Comparison of ENCODE assay signal across 14 mouse cellular contexts in the genomic region with DNA sequence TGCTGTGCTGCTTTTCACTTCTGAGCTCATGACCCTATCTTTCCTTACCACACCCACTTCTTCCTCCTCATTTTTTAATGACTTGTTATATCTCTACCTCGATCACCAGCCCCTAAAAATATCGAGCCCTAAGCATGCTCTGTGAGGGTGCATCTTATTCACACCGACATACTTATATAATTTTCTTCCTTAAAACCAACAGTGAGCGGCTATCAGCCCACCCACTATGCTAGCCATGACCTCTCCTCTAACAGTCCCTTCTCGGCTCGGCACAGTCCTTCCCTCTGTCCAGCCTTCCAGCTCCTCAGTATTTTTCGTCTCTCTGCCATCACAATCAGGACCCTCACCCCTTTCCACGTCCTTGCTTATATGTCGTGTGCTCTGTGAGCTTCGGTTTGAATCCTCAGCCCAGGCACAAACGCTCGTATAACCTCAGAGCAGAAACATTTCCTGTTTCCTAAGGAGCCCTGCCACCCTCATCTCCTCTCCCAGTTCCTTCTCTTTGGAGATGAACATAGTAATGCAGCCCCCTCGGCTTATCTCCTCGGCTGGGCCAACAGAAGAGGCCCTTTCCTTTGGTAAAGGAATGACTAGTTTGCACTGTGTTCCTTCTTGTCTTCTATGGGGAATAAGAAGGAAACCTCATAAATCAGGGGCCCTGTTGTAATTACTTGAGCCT.
DNase-seq lines count a peak whose midpoint lies in the region; ATAC-seq lines count a peak whose summit lies in the region.
"Had no signal": no experiment of that assay in that cellular context is flagged by ENCODE, and none has a peak within 500 bp of the region (broad histone marks: within the 10 kb centered on the region; RNA-seq: fewer than 3 reads in every experiment).

No protein-coding gene starts in this region.

- H3K9ac ChIP-seq in heart, embryonic 11.5 days (ENCODE audit: low read depth, low read length) = no peak overlapping the region
- no peak overlapping the region for H3K9ac ChIP-seq in kidney, embryonic 16.5 days (replicated peaks; ENCODE audit: low read length)
- H3K9ac ChIP-seq in limb, embryonic 13.5 days = no peak overlapping the region
- H3K9ac ChIP-seq: embryonic facial prominence, embryonic 12.5 days; hindbrain, embryonic 15.5 days; limb, embryonic 15.5 days; stomach, embryonic 15.5 days had no signal

- no peaks in the 10 kb centered on the region for H3K9me3 ChIP-seq in heart, embryonic 11.5 days (replicated peaks; ENCODE audit: control insufficient read depth, low read length)
- no peaks in the 10 kb centered on the region for H3K9me3 ChIP-seq in kidney, embryonic 16.5 days (ENCODE audit: low read length)
- no peaks in the 10 kb centered on the region for H3K9me3 ChIP-seq in limb, embryonic 13.5 days
- H3K9me3 ChIP-seq: embryonic facial prominence, embryonic 12.5 days; hindbrain, embryonic 15.5 days; limb, embryonic 15.5 days; stomach, embryonic 15.5 days had no signal

- ATAC-seq in heart, embryonic 11.5 days (replicated peaks; ENCODE audit: insufficient number of reproducible peaks, low FRiP score, low TSS enrichment) = 0 out of 2 replicates have a peak, but pooled peaks have one; percentile 39
- ATAC-seq in kidney, embryonic 16.5 days (ENCODE audit: low FRiP score, low TSS enrichment) = 0 out of 2 replicates have a peak, but pooled peaks have one; percentile 18
- peak; percentile 62 for ATAC-seq in common myeloid progenitor, adult 5-6 weeks (replicated peaks; ENCODE audit: low read depth, poor library complexity, severe bottlenecking)
- no peak for ATAC-seq in limb, embryonic 13.5 days (ENCODE audit: low FRiP score, low read depth)

- H3K4me1 ChIP-seq in heart, embryonic 11.5 days (ENCODE audit: control insufficient read depth, insufficient read depth, low read length) = peaks cover 4% of the 10 kb centered on the region; the same call in 1 of the 2 replicates
- H3K4me1 ChIP-seq in kidney, embryonic 16.5 days (ENCODE audit: insufficient read depth, low read length) = peaks cover 21% of the 10 kb centered on the region
- peaks cover 23% of the 10 kb centered on the region for H3K4me1 ChIP-seq in limb, embryonic 13.5 days
- H3K4me1 ChIP-seq: stomach, embryonic 15.5 days had no signal

- 24% methylated on average over 14 of the region's 14 CpGs for WGBS in heart, embryonic 11.5 days (ENCODE audit: insufficient replicate concordance)
- 39% methylated on average over 14 of the region's 14 CpGs for WGBS in kidney, embryonic 16.5 days
- 28% methylated on average over 14 of the region's 14 CpGs for WGBS in limb, embryonic 13.5 days

- no peaks in the 10 kb centered on the region for H3K36me3 ChIP-seq in heart, embryonic 11.5 days (ENCODE audit: control insufficient read depth, insufficient read depth, low read length)
- no peaks in the 10 kb centered on the region for H3K36me3 ChIP-seq in kidney, embryonic 16.5 days (ENCODE audit: insufficient read depth, low read length)
- H3K36me3 ChIP-seq in limb, embryonic 13.5 days = no peaks in the 10 kb centered on the region; the same call in 1 of the 2 replicates
- H3K36me3 ChIP-seq: embryonic facial prominence, embryonic 12.5 days; hindbrain, embryonic 15.5 days; limb, embryonic 15.5 days; stomach, embryonic 15.5 days had no signal

- no peak overlapping the region for H3K4me3 ChIP-seq in heart, embryonic 11.5 days (ENCODE audit: low read depth, low read length)
- H3K4me3 ChIP-seq in kidney, embryonic 16.5 days (ENCODE audit: low read length) = no peak overlapping the region
- H3K4me3 ChIP-seq in limb, embryonic 13.5 days = no peak overlapping the region
- H3K4me3 ChIP-seq: embryonic facial prominence, embryonic 12.5 days; hindbrain, embryonic 15.5 days; limb, embryonic 15.5 days; stomach, embryonic 15.5 days had no signal

- H3K4me2 ChIP-seq in heart, embryonic 11.5 days = peak overlapping the region; percentile 14
- H3K4me2 ChIP-seq in kidney, embryonic 16.5 days (replicated peaks; ENCODE audit: low read depth, low read length) = no peak overlapping the region
- peak overlapping the region; percentile 21; the same call in 1 of the 2 replicates for H3K4me2 ChIP-seq in limb, embryonic 13.5 days (replicated peaks)
- H3K4me2 ChIP-seq: embryonic facial prominence, embryonic 12.5 days; hindbrain, embryonic 15.5 days; limb, embryonic 15.5 days; stomach, embryonic 15.5 days had no signal

- no peaks in the 10 kb centered on the region for H3K27me3 ChIP-seq in heart, embryonic 11.5 days (ENCODE audit: control insufficient read depth, insufficient read depth, low read length)
- H3K27me3 ChIP-seq in kidney, embryonic 16.5 days (ENCODE audit: insufficient read depth, low read length) = no peaks in the 10 kb centered on the region
- peaks cover 19% of the 10 kb centered on the region for H3K27me3 ChIP-seq in limb, embryonic 13.5 days
- H3K27me3 ChIP-seq: embryonic facial prominence, embryonic 12.5 days; hindbrain, embryonic 15.5 days; limb, embryonic 15.5 days; stomach, embryonic 15.5 days had no signal

- peak overlapping the region; percentile 67 for H3K27ac ChIP-seq in heart, embryonic 11.5 days (ENCODE audit: low read depth, low read length)
- 0 out of 2 replicates have a peak overlapping the region, but pooled peaks have one; percentile 29 for H3K27ac ChIP-seq in kidney, embryonic 16.5 days (ENCODE audit: low read length)
- H3K27ac ChIP-seq in limb, embryonic 13.5 days = no peak overlapping the region
- H3K27ac ChIP-seq: embryonic facial prominence, embryonic 12.5 days; hindbrain, embryonic 15.5 days; limb, embryonic 15.5 days; stomach, embryonic 15.5 days had no signal

- no peak for DNase-seq in heart, adult 18-20 months
- no peak for DNase-seq in kidney, postnatal 25 days
- DNase-seq in spleen, postnatal 14 days (ENCODE audit: low spot score in 2 of 2) = no peak
- DNase-seq: cerebellum, adult 11-12 months; kidney, postnatal 10 days; thymus, postnatal 25 days had no signal
